Mouse (Mus musculus): ENCODE measurements around the gene 5730522E02Rik. TPM values are rescaled to one million over a fixed set of nuclear protein-coding genes. Genes with fewer than 3 reads are reported as not detected.

5730522E02Rik gene
- polyA plus RNA-seq, 1 experiment from 2014 or later = 2.1 TPM

DNA sequence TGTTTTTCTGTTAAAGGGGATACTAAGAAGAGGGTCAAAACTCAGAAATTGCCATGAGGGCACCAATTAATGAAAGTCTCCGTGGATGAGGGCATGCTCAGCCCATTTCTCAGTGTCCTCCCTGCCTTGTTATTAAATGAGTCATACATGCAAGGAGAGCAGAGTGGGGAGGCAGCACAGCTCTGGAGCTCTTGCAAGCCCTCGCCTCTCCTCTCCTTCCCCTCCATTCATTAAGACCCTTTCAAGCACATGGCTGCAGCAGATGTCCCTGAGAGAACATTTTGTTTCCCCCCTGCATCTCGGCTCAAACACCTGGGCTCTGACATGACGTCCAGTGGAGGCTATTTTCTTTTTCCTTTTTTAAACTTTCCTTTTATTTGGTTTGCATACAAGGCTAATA is 138.5 kb downstream of the 5730522E02Rik start:
- Histone ChIP-seq H3K27ac (no peak overlapping the region), H3K9me3 (no peaks in the 10 kb centered on the region), H3K27me3 (ENCODE audit: insufficient read depth, poor library complexity, severe bottlenecking) (no peaks in the 10 kb centered on the region), H3K36me3 (no peaks in the 10 kb centered on the region), H3K4me1 (no peaks in the 10 kb centered on the region), H3K4me3 (no peak overlapping the region)
- no peak for DNase-seq (ENCODE audit: low spot score)
- WGBS = 67% methylated on average over 4 of the region's 4 CpGs

DNA sequence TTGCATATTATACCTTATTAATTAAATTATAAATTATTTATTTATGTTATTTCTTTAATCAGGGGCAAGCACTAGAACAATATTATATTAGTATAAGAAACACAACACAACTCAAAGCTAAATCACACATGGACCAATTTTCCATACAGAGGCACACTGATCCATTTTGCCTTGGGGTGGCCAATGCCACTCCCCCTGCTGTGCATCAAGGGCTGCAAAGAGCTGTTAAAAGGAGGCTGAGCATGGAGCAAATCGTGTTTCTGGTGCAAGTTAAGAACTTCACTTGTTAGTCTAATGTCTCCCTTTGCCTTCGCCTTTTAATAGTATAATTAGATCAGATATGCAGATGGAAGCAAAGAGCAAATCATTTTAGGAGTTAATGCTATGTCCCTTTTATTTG is 147.3 kb downstream of the 5730522E02Rik start:
- H3K4me3 ChIP-seq = no peak overlapping the region
- H3K9me3 ChIP-seq = no peaks in the 10 kb centered on the region
- WGBS = 57% methylated on average over 2 of the region's 2 CpGs
- H3K27ac ChIP-seq = no peak overlapping the region
- no peaks in the 10 kb centered on the region for H3K36me3 ChIP-seq
- H3K27me3 ChIP-seq (ENCODE audit: insufficient read depth, poor library complexity, severe bottlenecking) = no peaks in the 10 kb centered on the region
- no peaks in the 10 kb centered on the region for H3K4me1 ChIP-seq
- no peak for DNase-seq (ENCODE audit: low spot score)

DNA sequence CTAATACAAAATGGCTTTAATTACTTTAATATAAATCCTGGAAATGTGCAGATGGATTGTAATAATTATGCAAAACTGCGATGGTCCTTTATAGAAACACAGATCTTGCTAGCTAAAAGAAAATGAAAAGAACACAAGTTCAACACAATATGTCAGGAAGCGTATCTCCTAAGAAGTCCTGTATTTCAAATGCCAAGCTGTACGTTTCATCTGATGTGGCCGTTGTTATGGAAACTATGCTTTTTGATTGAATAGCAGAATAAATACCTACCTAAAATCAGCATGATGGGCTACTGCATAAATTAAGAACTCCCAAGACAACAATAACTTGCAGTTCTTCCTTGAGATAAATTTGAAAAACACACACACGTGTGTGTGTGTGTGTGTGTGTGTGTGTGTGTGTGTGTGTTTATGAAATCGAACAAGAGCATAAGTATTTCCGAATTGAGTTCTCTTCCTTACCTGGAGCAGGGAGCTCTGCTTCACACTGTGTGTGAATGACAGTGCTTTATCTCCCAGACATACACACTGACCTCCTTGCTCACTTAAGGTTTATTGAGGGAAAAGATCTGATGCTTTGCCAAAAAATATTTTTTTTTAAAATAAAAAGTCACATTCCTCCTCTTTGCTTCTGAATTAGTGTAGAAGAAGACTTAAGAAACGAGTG is 149.0 kb downstream of the 5730522E02Rik start:
- H3K4me3 ChIP-seq = no peak overlapping the region
- no peak overlapping the region for H3K27ac ChIP-seq
- no peaks in the 10 kb centered on the region for H3K4me1 ChIP-seq
- H3K27me3 ChIP-seq (ENCODE audit: insufficient read depth, poor library complexity, severe bottlenecking) = no peaks in the 10 kb centered on the region
- DNase-seq (ENCODE audit: low spot score) = no peak
- no peaks in the 10 kb centered on the region for H3K36me3 ChIP-seq
- no peaks in the 10 kb centered on the region for H3K9me3 ChIP-seq
- 83% methylated on average over 8 of the region's 8 CpGs for WGBS

DNA sequence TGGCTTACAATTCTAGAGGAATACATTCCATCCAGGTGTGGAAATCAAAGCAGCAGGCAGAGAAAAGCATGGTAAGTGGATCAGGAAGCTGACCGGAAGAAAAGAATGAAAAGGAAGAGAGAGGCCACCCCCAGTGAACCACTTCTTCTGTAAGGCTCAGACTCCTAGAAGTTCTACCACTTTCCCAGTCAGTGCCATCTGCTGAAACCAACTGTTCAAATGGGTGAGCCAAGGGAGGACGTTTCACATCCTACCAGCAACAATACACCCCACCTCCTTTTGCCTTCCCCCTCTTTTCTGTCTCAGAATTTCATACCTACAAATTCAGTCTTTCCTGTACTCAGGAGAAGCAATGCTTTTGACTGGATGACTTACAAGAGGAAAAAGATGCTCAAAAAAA is 197.0 kb downstream of the 5730522E02Rik start:
- Histone ChIP-seq H3K27me3 (ENCODE audit: insufficient read depth, poor library complexity, severe bottlenecking) (no peaks in the 10 kb centered on the region), H3K4me1 (no peaks in the 10 kb centered on the region), H3K9me3 (no peaks in the 10 kb centered on the region), H3K4me3 (no peak overlapping the region), H3K36me3 (no peaks in the 10 kb centered on the region), H3K27ac (no peak overlapping the region)
- DNase-seq (ENCODE audit: low spot score) = no peak
- WGBS = 70% methylated on average over 2 of the region's 2 CpGs

DNA sequence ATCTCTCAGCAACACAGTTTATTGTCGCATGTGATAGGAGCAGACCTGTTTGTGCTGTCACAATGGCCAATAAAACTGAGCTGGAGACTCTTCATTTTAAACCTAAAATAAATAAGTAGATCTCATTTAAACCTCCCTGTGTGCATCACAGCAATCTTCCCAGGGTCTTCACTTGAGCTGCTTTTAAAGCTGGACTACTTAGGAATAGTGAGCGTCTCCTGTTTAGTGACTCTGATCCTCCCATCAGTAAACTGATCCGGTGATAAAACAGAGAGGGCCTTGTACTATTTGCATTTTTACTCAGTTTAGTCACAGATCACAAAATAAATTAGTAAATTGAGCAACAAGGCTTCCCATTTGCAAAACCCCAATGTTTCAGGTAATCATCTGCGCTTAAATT is 206.5 kb downstream of the 5730522E02Rik start:
- no peaks in the 10 kb centered on the region for H3K9me3 ChIP-seq
- H3K27ac ChIP-seq = no peak overlapping the region
- 77% methylated on average over 4 of the region's 4 CpGs for WGBS
- no peak for DNase-seq (ENCODE audit: low spot score)
- no peaks in the 10 kb centered on the region for H3K4me1 ChIP-seq
- no peaks in the 10 kb centered on the region for H3K36me3 ChIP-seq
- no peak overlapping the region for H3K4me3 ChIP-seq
- no peaks in the 10 kb centered on the region for H3K27me3 ChIP-seq (ENCODE audit: insufficient read depth, poor library complexity, severe bottlenecking)

DNA sequence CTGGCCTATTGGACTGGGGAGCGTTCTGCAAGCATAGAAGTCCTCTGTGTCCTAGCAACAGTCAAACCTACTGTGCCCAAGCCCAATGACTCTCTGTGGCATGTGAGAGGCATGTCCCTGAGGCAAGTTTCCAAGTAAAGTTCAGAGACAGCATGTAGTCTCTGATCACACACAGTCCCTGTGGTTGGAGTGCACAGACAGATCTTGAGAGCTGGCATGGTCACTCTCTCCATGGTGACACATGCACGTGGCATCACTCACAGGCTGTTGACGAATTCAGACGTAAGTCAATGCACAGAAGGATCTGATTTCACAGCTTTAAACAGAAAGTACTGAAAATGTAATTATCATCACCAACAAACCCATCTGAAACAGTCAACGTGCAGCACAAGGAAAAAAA is 210.8 kb downstream of the 5730522E02Rik start:
- DNase-seq (ENCODE audit: low spot score) = no peak
- Histone ChIP-seq H3K27me3 (ENCODE audit: insufficient read depth, poor library complexity, severe bottlenecking) (no peaks in the 10 kb centered on the region), H3K4me1 (no peaks in the 10 kb centered on the region), H3K9me3 (no peaks in the 10 kb centered on the region), H3K36me3 (no peaks in the 10 kb centered on the region), H3K27ac (no peak overlapping the region), H3K4me3 (no peak overlapping the region)
- WGBS = 81% methylated on average over 5 of the region's 5 CpGs

DNA sequence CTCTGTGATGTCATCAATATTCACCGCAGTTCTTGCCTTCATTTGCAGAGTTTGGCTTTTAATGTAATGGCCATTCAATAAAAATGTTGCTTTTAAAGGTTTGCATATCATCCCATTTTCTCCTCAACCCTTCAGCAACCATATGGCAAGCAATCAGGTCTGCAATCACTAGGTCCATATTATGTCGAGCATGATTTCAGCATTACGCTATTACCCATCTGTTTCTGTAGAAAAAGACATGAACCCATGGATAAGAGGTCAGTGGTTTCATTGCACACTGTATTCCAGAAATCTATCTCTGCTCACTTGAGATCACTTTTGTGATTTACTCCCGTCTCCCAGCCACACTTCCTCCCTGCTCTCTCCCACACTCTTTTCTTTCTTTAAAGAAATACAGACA is 213.1 kb downstream of the 5730522E02Rik start:
- Histone ChIP-seq H3K27me3 (ENCODE audit: insufficient read depth, poor library complexity, severe bottlenecking) (no peaks in the 10 kb centered on the region), H3K4me1 (no peaks in the 10 kb centered on the region), H3K4me3 (no peak overlapping the region), H3K27ac (no peak overlapping the region), H3K36me3 (no peaks in the 10 kb centered on the region), H3K9me3 (no peaks in the 10 kb centered on the region)
- 75% methylated on average over 4 of the region's 4 CpGs for WGBS
- DNase-seq (ENCODE audit: low spot score) = no peak

DNA sequence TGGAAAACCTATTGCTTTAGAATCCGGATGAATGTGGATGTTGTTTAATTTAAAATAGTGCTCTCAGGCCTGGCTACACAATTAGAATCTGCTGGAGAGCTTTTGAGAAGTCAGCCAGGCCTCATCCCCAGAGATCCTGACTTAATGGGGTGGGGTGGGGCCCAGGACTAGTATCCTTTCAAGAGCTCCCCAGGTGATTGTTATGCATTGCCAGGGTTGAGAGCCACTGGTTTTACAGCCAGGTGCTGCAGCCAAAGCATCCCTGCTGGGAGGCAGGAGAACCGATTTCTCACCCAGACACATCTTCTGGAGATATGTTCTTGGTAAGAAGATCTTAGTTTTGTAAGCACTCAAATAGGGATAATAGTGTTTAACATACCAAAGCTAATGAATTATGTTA is 216.4 kb downstream of the 5730522E02Rik start:
- WGBS = 27% methylated on average over 2 of the region's 2 CpGs
- H3K27me3 ChIP-seq (ENCODE audit: insufficient read depth, poor library complexity, severe bottlenecking) = no peaks in the 10 kb centered on the region
- H3K4me3 ChIP-seq = no peak overlapping the region
- DNase-seq (ENCODE audit: low spot score) = no peak
- H3K36me3 ChIP-seq = no peaks in the 10 kb centered on the region
- H3K4me1 ChIP-seq = no peaks in the 10 kb centered on the region
- no peaks in the 10 kb centered on the region for H3K9me3 ChIP-seq
- H3K27ac ChIP-seq = no peak overlapping the region

DNA sequence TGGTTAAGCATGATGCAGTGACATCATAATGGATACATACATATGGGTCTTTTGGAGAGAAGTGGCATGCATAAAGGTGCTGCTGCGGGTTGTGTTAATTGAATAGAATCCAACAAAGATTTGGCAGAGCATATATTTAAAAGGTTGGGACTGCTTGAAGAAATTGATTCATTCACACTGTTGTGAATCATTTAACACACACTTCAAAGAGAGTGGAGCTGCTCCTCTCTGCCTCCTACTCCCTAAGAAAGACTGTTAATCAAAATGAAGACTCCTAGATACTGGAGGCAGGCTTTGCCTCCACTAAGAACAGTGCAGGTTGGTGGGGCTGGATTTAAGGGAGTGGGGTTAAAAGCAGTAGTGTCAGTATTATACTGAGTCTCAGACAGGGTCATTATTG is 218.3 kb downstream of the 5730522E02Rik start:
- H3K4me1 ChIP-seq = no peaks in the 10 kb centered on the region
- no peak for DNase-seq (ENCODE audit: low spot score)
- 92% methylated on average over 1 of the region's 1 CpGs for WGBS
- no peaks in the 10 kb centered on the region for H3K27me3 ChIP-seq (ENCODE audit: insufficient read depth, poor library complexity, severe bottlenecking)
- H3K9me3 ChIP-seq = no peaks in the 10 kb centered on the region
- no peaks in the 10 kb centered on the region for H3K36me3 ChIP-seq
- H3K27ac ChIP-seq = no peak overlapping the region
- H3K4me3 ChIP-seq = no peak overlapping the region

DNA sequence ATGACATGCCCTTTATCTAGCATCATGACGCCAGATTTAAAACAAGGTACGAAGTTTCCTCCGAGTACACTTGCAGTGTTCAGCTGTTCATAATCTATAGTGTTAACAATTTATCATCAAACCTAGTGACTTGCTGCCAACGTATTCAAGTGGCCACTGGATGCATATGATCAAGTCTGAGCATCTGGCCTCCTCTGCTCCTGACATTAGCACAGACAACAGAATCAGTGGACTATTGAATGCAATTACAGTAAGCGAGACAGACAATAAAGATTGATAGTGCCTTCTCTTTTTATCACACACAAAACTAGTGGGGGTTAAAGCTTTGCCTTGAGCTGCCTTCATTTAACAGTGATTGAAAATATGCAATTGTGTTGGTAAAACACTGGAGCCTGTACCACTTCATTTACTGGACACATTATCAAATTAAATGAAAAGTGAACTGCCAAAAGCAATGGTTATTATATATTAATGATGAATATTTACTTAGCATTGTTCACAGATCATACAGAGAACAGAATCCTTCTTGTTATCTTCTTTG is 231.8 kb downstream of the 5730522E02Rik start:
- WGBS = 73% methylated on average over 5 of the region's 5 CpGs
- Histone ChIP-seq H3K9me3 (no peaks in the 10 kb centered on the region), H3K36me3 (no peaks in the 10 kb centered on the region), H3K4me1 (no peaks in the 10 kb centered on the region), H3K27me3 (ENCODE audit: insufficient read depth, poor library complexity, severe bottlenecking) (no peaks in the 10 kb centered on the region), H3K4me3 (no peak overlapping the region), H3K27ac (no peak overlapping the region)
- DNase-seq (ENCODE audit: low spot score) = no peak

DNA sequence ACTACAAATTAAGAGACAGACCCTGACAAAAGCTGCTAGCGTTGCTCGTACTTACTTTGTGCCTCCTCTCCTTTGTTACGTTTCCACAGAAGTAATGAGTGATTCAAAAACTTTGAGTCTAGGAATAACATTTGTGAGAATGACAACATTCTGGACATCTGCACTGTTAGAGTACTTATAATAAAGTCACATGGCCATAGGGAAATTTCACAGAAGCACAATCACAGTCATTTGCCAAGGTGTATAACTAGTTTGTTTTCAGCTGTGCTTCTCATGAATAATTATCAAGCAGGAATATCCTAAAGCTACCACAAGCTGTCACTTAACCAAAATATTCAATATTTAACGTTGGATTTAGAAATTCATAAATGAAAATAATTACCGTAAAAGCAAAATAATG is 269.1 kb downstream of the 5730522E02Rik start:
- Histone ChIP-seq H3K36me3 (no peaks in the 10 kb centered on the region), H3K4me3 (no peak overlapping the region), H3K9me3 (no peaks in the 10 kb centered on the region), H3K27ac (no peak overlapping the region), H3K4me1 (no peaks in the 10 kb centered on the region), H3K27me3 (ENCODE audit: insufficient read depth, poor library complexity, severe bottlenecking) (no peaks in the 10 kb centered on the region)
- 80% methylated on average over 5 of the region's 5 CpGs for WGBS
- DNase-seq (ENCODE audit: low spot score) = no peak

DNA sequence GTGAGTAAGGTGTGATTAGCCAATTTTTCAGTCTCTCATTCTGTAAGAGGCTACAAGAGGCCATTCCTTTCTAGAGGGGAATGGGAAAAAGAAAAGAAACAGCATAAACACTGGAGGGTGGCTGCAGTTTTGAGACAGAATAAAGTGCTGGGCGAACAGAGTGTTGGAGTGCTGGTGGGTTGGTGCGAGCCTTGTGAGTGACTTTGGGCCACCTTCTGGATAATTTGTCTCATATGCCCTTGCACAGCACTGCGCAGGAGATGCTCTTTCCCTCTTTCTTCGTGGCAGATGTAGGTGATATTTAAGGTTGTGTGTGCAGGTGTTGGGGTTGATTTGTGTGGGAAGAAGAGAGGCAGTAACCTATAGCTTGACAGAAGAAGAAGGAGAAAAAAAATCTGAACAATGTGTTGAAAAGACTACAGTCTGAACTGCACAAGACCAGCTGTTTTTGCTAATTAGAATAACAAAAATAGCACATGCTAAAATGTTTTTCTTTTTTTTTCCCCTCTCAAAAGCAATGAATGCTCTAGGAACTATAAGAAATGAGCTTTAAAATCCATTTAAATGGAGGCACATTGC is 269.8 kb downstream of the 5730522E02Rik start:
- Histone ChIP-seq H3K4me1 (no peaks in the 10 kb centered on the region), H3K27me3 (ENCODE audit: insufficient read depth, poor library complexity, severe bottlenecking) (no peaks in the 10 kb centered on the region), H3K27ac (no peak overlapping the region), H3K36me3 (no peaks in the 10 kb centered on the region), H3K4me3 (no peak overlapping the region), H3K9me3 (no peaks in the 10 kb centered on the region)
- no peak for DNase-seq (ENCODE audit: low spot score)
- 71% methylated on average over 4 of the region's 4 CpGs for WGBS

DNA sequence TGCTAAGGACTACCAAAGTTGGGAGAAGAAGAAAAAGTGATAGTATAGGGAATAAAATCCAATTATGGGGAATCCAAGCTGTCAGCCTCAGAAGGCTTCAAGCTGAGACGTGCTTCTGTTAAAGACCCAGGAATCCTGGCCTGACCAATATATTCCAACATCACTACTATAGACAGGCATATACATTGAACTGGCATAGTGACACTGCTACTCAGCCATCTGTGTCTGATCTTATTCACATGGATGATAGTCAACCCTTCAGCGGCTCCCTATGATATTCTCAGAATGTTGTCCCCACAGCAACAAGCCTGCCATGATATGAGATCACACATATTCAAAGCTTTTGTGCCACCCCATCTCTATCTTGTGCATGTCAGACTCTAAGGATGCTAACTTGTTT is 284.3 kb downstream of the 5730522E02Rik start:
- Histone ChIP-seq H3K9me3 (no peaks in the 10 kb centered on the region), H3K4me1 (no peaks in the 10 kb centered on the region)
- WGBS = 82% methylated on average over 2 of the region's 2 CpGs

DNA sequence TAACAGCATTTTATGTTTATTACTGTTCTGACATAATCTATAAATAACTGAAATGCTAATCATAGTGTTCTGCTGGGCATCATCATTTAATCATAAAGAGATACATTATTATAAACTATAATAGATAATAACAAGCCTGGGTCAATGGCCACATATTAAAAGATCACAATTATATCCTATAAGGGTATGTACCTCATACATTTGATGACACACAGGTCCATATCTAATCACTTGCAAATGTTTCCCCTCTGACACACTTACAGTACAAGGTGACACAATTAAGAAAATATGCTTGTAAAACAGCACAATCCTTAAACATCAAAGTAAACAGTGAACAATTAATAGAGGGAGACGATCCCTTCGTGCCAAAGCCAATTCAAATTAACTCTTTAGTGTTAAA is 308.2 kb downstream of the 5730522E02Rik start:
- Histone ChIP-seq H3K4me3 (no peak overlapping the region), H3K27me3 (ENCODE audit: insufficient read depth, poor library complexity, severe bottlenecking) (no peaks in the 10 kb centered on the region), H3K9me3 (no peaks in the 10 kb centered on the region), H3K36me3 (no peaks in the 10 kb centered on the region), H3K27ac (no peak overlapping the region), H3K4me1 (no peaks in the 10 kb centered on the region)
- WGBS = 70% methylated on average over 2 of the region's 2 CpGs
- no peak for DNase-seq (ENCODE audit: low spot score)

More for the DNA sequence above, 284.3 kb downstream of the 5730522E02Rik start:
- Histone ChIP-seq H3K27ac (no peak overlapping the region), H3K4me3 (no peak overlapping the region), H3K27me3 (ENCODE audit: insufficient read depth, poor library complexity, severe bottlenecking) (no peaks in the 10 kb centered on the region), H3K36me3 (no peaks in the 10 kb centered on the region)
- DNase-seq (ENCODE audit: low spot score) = no peak

Measured in heart, embryonic 10.5 days (tissue).